Mouse (Mus musculus): ENCODE results near the gene Stx3. TPM values are rescaled to one million over a fixed set of nuclear protein-coding genes. Genes with fewer than 3 reads are reported as not detected.

Stx3 gene
- polyA plus RNA-seq (2012; rRNA removed), result 0.71 and 0.75 TPM in 2 replicates

GRCm38 (mm10) chr19:11819143-11819700 is at the start of gene Stx3:
Gene Stx3, minus strand, starts transcription at chr19:11819403.

DNA sequence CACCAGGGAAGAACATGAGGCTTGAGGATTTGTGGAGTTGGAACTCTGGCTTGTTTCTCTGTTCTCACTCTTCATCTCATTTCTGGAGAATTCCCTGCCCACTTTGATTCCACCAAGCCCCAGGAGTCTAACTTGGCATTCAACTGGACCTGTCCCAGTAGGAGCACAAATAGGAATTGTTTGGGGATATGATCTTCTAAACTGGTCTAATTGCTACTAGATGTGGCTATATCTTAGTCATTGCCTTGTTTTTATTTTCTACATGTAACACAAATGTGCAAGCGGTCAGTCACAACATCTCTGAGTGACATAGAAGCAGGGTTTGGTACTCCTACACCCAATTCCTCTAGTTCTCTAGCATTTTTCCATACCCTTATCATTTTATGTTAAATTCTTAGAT is 41.8 kb upstream of the Stx3 start, which contains the start of gene Olfr1418:
Gene Olfr1418, minus strand, starts transcription at position 101 of the 400 bp plus-strand sequence.

GRCm38 (mm10) chr19:11839119-11839518 is 19.9 kb upstream of the Stx3 start, which contains the start of gene Olfr1417:
Gene Olfr1417, minus strand, starts transcription at chr19:11839219.

DNA sequence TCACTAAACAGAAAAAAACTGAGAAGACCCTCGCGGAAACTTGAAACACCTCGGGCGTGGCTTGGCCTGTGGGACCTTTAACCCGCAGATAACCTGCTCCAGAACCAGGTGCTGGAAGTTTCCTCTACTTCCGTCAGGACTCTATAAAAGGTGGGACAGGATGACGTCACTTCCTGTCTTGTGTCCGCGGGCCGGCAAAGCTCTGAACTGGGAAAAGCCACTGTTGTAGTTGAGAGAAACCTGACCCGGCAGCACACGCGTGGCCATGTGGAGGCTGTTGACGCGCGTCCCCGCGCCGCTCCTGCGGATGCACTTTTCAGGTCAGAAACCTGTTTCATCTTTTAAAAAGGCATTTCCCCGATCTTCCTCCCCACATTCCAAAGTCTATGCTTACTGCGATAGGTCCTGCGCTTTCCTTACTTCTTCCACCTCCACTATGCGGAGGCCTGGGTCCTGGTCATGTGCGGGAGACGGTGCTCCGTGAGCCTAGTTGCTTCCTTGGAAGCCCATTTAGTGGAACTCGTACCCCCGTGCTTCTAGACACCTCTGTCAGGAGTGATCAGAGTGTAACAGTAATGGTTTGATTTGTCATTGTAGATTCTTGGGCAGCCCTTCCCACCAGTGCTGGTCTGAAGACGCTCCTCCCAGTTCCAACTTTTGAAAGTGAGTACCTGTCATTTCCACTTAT is 48.9 kb downstream of the Stx3 start, which contains the start of gene Mrpl16:
Gene Mrpl16, plus strand, starts transcription at position 187 of the 688 bp plus-strand sequence.

DNA sequence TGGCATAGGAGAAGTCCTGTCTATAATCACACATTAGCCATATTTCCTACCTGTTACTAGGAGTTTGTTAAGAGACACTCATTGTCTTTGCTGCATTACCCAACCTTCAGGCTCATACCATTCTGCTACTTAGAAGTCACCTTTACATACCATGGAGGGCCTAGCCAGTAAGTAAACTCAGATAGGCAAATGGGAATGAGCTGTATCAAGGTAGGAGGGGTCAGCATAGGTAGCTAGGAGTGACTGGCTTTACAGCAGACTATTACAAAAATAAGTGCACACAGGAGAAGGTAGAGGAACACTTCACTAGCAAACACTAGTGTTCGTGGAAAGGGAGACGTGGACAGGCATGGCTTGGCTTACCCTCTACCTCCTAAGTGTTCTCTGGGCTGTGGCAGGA is 71.9 kb downstream of the Stx3 start, which contains the start of gene Gif:
Gene Gif, plus strand, starts transcription at position 257 of the 400 bp plus-strand sequence.

Other genes starting within 250 kb of the Stx3 start
- 2.1 and 2.8 TPM in 2 replicates for gene Ms4a6d, start 214.6 kb downstream of the Stx3 start, polyA plus RNA-seq (2012; rRNA removed)
- gene Ms4a2, start 195.7 kb downstream of the Stx3 start, polyA plus RNA-seq (2012; rRNA removed), result 0.63 and 0.89 TPM in 2 replicates
- 11.5 and 18.1 TPM in 2 replicates for gene Ms4a3, start 178.6 kb downstream of the Stx3 start, polyA plus RNA-seq (2012; rRNA removed)
- 0.07 and 0.08 TPM in 2 replicates for gene Oosp2, start 158.8 kb downstream of the Stx3 start, polyA plus RNA-seq (2012; rRNA removed)
- 0.07 and 0.09 TPM in 2 replicates for gene Oosp1, start 128.3 kb downstream of the Stx3 start, polyA plus RNA-seq (2012; rRNA removed)
- not detected in 2 replicates for gene Oosp3, start 122.3 kb downstream of the Stx3 start, polyA plus RNA-seq (2012; rRNA removed)
- 0.02 and 0.03 TPM in 2 replicates for gene Gif, start 71.8 kb downstream of the Stx3 start, polyA plus RNA-seq (2012; rRNA removed)
- gene Mrpl16, start 49.0 kb downstream of the Stx3 start, polyA plus RNA-seq (2012; rRNA removed), result 30.4 and 31.5 TPM in 2 replicates
- gene Olfr1417, start 19.8 kb upstream of the Stx3 start, polyA plus RNA-seq (2012; rRNA removed), result not detected in 2 replicates
- gene Olfr1418, start 41.7 kb upstream of the Stx3 start, polyA plus RNA-seq (2012; rRNA removed), result not detected in 2 replicates
- not detected in 2 replicates for gene Olfr1419, start 55.7 kb upstream of the Stx3 start, polyA plus RNA-seq (2012; rRNA removed)
- not detected in 2 replicates for gene Olfr1420, start 67.2 kb upstream of the Stx3 start, polyA plus RNA-seq (2012; rRNA removed)
- 6.5 and 9.5 TPM in 2 replicates for gene Patl1, start 93.0 kb upstream of the Stx3 start, polyA plus RNA-seq (2012; rRNA removed)
- 11.2 and 12.4 TPM in 2 replicates for gene Osbp, start 146.5 kb upstream of the Stx3 start, polyA plus RNA-seq (2012; rRNA removed)
- gene Olfr1423, start 221.9 kb upstream of the Stx3 start, polyA plus RNA-seq (2012; rRNA removed), result not detected in 2 replicates
- gene Olfr1424, start 243.3 kb upstream of the Stx3 start, polyA plus RNA-seq (2012; rRNA removed), result not detected in 2 replicates